Mouse (Mus musculus) retina, postnatal 7 days (tissue): ENCODE measurements around the gene Pkdcc.
A peak's percentile ranks its signal among the peaks of the same experiment; 100 is the strongest.

Experiments used
- DNase-seq: peaks from one replicate; pipeline ENCODE4 v3.0.0-alpha.2; 2012; ENCODE audit warnings: low read depth, low spot score

Gene Pkdcc

DNA sequence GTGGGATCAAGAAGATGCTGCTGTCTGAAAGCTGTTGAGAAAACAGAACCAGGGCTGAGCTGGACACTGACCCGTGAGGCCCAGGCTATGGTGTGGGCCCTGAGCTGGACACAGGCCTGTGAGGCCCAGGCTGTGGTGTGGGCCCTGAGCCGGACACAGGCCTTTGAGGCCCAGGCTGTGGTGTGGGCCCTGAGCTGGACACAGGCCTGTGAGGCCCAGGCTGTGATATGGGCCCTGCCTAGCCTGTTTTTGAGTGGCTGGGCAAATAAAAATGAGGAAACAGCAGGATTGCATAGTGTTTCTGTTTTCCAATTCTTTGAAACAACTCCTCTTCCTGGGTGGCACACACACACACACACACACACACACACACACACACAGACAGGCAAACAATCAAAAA, 2.7 kb upstream of the Pkdcc start:
- no peak for DNase-seq

DNA sequence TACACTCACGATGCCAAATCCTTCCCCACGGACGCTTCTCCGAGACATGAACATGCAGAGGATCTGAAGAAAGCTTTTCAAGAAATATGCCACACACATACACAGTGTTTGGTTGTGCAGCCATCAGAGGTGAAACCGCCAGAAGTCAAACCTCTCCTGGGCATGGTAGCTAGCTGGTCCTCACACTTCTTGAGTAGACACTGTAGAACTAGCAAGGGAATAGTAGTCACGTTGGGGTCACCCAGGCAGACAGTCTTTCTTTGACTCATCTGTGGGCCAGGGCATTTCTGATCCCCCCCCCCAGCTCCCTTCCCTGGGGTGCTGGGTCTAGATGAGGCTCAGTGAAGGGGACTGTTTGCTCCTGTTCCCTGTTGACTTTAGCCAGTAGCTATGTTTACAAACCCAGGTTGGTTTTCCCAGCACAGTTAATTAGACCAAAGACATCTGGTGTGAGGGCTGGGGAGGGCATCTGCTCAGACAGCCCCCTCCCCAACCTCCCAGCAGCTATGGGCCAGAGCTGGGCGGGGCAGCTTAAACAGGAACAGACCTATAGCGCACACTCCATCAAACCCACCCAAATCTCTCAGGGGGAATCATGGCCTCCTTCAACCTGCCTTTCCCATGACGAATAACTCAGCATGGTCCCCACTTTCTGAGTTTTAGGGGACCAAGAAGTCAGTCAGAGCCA, 1.7 kb upstream of the Pkdcc start:
- no peak for DNase-seq

DNA sequence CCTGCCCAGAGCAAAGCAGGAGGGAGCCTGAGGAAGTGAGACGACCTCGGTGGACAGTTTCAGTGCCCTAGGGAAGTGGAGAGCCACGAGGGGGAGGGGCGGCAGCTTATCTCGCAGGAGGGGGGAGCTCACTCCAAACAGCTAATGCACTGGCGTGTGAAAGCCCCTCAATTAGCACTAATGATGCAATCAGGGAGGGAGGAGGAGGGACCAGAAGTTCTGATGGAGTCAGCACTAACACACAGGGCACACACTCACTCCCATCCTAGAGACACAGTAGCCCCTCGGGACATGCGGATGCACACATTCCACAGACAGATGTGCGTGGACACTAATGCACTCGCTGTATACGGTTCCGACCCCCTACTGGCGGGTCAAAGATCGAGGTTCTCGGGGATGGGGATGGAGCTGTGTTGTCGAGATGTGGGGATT, 915 bp upstream of the Pkdcc start:
- peak; percentile 47 for DNase-seq

DNA sequence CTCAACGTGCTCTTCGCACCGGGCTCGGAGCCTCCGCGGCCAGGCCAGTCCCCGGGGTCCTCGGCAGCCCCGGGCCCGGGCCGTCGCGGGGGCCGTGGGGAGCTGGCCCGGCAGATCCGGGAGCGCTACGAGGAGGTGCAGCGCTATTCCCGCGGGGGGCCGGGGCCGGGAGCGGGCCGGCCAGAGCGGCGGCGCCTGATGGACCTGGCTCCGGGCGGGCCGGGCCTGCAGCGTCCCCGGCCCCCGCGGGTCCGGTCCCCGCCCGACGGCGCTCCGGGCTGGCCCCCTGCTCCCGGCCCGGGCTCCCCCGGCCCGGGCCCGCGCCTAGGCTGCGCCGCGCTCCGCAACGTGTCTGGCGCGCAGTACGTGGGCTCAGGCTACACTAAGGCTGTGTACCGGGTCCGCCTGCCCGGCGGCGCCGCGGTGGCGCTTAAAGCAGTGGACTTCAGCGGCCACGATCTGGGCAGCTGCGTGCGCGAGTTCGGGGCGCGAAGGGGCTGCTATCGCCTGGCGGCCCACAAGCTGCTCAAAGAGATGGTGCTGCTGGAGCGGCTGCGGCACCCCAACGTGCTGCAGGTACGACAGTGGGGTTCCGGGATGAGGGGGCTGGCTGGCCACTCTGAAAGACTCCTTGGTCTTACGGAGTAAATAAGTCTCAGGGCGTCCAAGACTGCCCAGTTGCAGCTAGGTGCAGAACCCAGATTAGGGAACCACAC, 595 bp downstream of the Pkdcc start:
- DNase-seq: no peak

DNA sequence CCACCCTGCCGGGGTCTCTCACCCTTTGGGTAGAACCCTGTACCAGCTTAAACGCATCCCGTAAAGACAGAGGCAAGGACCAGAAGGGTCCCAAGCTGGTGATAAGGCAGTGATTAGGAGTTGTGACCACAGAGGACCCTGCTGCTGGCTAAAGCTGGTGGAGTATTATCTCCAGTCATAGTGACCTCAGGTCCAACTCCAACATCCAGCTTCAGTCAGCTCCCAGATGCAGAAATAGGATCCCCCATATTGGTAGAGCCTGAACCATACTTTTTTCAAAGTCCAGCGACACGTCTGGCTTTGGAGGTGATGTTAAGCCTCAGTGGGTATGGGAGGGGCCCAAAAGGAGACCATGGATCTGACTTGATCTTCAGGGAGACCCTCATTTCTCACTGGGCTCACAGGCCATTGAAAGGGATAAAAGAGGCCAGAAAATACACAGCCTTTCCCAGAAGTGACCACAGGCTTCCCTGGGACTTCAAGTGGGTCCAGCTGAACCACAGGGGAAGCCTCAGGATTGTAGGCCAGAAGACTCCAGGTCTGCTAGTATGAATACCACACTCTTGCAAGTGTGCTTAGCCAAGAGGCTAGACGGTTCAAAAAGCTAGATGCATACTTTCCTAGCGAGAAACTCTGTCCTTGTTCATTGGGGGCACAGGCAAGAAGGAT, 1.3 kb downstream of the Pkdcc start:
- DNase-seq: no peak

DNA sequence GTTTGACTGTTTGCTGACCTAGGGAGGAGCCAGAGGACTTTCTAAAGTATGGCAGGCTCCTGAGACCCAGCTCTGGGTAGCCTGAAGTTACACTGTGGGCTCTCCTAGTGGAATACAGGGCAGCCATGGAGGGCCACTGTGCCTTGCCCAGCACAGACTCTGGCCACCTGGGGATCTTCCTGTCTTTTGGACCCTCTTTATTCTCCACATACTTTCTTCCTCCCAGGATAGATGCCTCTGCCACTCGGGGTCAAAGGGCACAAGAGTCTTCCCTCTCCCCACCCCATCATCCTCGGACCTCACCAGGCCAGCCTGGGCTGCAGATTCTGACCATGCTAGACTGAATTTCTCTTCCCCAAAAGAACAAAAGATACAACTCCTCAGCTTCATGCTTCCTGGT, 3.1 kb downstream of the Pkdcc start:
- no peak for DNase-seq

DNA sequence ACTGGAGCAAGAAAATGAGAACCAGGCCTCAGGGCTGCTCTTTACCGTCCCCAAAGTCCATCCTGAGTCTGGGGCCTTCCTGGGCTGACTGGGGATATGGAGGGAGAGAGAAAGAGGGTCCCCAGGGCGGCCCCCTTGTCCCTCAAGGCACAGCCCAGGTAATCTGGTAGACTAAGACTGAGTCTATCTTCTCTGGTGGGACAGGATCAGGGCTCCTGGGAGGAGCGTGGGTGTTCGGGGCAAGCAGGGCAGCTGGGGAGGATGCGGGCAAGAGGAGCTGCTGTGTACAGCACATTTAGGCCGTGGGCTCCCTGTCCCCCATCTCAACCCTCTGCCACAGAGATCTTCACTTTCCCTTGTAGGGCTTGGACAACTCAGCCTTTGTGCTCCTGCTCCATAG, 3.6 kb downstream of the Pkdcc start:
- no peak for DNase-seq

DNA sequence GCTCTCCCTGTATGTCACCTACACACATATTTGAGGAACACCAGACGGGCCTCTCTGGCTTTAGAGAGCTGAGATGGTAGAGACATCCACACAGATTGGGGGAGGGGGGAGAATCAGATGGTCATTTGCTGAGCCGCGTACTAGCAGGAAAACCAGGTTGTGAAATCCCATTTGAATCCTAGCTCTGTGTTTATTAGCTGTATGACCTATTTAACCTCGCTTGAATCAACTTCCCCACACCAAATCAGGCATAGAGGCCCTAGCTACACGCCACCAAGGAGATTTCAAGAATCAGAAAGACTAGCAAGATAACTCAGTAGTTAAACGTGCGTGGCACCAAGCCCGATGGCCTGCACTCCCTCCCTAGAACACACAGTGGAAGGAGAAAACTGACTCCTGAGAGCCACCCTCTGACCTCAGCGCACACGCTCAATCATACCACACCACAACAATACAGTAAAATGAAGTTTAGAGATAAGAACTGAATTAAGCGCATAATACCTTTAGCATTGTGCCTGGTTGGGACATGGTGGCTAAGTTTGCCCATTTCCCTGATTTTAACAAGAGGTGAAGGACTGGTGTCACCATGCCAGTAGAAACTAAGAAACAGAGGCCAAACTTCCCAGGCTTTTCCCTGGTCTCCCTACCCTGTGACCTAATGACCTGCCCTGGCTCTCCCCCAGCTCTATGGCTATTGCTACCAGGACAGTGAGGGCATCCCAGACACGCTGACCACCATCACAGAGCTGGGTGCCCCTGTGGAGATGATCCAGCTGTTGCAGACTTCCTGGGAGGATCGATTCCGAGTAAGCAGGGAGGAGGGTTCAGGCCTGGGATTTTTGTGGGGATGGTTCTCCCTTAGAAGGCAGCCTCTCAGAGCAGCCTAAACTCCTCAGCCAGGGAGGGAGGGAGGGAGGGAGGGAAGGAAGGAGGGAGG, 4.5 kb downstream of the Pkdcc start:
- no peak for DNase-seq

DNA sequence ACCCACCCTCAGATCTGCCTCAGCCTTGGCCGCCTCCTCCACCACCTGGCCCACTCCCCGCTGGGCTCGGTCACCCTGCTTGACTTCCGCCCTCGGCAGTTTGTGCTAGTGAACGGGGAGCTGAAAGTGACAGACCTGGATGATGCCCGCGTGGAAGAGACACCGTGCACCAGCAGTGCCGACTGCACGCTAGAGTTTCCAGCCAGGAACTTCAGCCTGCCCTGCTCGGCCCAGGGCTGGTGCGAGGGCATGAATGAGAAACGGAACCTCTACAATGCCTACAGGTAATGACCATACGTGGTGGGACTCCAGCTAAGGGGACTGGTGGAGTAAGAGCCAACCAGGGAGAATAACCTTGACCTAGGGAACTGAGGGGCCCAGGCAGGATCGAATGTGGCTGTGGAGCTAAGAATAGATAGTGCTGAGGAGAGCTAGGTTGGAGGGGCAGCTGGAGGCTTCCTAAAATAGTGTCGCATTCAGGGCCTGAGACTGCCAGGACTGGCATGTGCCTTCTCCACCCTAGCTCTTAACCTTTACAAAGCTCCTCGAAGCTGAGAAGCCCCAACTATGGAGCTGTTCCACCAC, 6.0 kb downstream of the Pkdcc start:
- no peak for DNase-seq

DNA sequence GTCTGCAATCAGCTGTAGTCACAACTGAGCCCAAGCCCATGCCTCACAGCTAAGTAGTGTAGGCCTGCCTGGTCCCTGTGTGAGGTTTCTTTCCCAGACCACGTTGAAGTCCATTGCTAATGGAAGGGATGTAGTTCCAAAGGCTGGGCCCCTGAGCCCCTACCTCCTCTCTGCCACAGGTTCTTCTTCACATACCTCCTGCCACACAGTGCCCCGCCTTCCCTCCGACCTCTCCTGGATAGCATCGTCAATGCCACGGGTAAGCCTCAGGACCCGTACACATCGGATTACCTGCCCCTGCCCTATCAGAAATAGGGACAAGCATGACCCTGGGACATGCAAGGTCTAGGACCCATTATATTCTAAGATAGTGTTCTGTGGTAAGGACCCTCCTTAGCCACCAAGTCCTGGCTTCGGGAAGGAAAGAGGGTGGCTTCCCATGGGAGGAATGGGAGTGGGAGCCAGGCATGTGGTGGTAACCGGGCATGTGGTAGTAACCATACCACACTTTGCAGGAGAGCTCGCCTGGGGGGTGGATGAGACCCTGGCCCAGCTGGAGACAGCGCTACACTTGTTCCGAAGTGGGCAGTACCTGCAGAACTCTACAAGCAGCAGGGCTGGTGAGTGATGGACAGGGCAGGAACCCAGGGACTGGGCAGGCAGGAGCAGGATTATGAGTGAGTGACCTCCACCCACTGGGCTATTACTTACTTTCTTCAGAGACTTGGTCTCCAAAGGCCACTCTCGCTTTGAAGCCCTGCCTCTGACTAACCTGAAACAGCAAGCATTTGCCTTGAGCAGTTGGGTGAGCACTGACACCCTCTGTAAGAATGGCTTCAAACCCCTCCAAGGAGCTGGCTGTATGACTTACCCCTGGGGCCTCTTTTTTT, 6.8 kb downstream of the Pkdcc start:
- no peak for DNase-seq

DNA sequence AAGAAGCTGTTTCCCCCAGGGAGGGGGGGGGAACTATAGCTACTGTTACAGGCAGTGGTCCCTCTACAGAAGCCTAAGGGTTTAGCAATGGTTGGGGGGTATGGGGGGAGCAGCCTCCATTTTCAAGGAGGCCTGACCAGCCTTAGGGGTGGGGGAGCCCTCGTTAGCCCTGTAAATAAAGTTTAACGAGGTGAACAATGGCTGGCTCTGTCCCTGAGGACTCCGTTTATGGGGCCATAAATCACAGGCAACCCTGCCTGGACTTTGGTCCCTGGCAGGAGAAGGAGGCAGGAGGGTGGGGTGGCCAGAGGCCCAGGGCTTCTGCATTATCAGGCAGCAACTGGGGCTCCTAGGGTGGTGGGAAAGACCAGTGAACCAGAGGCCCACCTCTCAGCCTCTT, 7.6 kb downstream of the Pkdcc start:
- DNase-seq: no peak

DNA sequence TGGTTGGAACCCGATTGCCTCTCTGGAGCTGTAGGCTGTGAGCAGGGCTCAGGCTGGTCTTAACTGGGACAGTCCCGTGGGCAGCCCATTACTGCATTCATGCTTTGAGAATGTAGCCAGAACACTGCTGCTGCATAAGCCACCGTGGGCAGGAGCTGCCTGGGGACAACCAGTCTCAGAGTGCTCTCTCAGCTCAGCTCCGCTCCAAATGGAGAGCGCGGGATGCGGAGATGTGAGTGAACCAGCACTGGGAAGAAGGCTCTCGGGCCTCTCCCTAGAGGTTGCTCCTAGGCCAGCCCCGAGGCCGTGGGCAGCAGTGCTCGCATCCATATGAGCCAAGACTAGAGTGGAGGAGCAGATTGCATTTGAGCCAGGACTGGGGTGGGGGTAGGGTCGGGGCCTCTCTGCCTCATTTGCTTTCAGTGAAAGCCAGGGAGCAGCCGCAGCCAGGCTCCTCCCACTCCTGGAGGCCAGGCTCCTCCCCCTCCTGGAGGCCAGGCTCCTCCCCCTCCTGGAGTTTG, 9.4 kb downstream of the Pkdcc start:
- no peak for DNase-seq

DNA sequence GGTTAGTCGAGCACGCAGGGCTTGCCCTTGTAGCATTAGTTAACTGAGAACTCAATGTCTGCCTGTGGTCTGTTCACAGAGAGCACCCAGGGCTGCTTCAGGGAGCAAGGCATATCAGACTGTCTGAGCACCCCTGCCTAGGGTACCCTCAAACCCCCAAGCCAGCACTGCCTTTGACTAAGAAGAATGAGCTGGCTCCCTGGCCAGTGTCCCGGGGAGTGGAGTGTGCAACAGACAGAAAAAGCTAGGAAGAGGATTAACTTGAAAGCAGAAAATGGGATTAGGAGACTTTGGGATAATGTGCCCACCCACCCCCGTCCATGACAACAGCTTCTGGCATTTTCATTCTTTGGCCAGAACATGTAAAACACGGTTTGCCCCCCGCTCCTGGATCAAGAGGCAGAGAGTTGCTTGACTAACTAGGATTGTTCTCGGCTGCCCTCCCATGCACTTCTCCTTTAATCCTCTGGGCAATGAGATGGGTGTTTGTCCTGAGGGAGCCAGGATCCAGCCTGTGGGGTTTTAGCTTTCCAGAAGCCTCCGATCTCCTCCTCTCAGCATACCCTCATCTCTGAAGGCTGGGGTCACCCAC, 11.4 kb downstream of the Pkdcc start:
- no peak for DNase-seq

DNA sequence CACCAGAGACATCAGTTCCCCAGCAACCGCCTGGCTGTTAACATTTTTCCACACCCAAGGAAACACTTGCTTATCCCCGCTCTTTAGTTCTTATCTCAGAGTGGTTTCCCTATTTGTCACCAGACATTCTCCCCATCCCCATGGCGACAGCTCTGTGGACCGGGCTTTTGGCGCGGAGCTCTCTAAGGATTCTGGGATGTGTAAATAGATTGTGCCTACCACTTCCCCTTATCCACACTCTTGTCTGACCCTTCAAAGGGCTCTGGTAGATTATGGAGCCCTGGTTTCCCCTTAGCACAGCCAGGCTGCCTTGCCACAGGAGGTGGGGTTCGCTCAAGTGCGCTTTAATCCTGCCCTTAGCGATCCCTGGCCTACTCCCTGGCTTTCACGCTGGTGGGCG, 16.3 kb downstream of the Pkdcc start:
- DNase-seq: no peak

DNA sequence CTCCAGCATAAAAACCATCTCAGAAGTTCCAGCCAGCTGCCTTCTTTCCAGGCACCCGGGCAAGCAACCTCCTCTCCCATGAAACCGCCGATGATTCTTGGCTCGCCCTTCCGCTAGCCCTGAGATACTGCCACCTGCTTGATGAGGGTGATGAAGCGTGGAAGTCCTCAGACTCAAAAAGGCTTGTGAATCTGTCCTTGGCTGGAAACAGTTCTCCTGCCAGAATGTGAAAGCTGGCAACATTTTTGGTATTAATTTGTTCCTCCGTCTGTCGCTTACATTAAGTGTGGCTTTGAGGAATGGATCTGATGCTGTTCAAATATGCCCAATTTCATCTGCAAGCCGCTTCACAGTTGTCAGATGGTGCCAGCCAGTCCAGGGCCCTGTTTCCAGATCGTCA, 20.1 kb downstream of the Pkdcc start:
- no peak for DNase-seq

DNA sequence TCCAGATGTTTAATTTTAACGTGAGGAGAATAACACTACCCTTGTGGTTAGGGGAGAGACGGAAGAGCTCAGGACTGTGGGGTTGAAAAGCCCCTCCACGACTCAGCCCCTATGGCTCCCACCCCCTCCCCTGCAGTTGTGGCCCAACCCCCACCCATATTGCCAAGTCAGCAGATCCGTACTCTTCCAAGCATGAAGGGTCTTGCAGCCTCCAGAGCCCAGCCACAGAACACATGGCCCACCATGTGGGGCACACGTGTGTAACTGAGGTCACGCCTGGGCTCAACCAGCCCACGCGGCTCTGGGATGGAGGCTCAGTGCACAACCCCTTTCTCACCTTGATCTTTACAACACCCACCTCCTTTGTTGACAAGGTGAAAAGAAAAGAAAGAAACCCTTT, 21.1 kb downstream of the Pkdcc start:
- DNase-seq: no peak

DNA sequence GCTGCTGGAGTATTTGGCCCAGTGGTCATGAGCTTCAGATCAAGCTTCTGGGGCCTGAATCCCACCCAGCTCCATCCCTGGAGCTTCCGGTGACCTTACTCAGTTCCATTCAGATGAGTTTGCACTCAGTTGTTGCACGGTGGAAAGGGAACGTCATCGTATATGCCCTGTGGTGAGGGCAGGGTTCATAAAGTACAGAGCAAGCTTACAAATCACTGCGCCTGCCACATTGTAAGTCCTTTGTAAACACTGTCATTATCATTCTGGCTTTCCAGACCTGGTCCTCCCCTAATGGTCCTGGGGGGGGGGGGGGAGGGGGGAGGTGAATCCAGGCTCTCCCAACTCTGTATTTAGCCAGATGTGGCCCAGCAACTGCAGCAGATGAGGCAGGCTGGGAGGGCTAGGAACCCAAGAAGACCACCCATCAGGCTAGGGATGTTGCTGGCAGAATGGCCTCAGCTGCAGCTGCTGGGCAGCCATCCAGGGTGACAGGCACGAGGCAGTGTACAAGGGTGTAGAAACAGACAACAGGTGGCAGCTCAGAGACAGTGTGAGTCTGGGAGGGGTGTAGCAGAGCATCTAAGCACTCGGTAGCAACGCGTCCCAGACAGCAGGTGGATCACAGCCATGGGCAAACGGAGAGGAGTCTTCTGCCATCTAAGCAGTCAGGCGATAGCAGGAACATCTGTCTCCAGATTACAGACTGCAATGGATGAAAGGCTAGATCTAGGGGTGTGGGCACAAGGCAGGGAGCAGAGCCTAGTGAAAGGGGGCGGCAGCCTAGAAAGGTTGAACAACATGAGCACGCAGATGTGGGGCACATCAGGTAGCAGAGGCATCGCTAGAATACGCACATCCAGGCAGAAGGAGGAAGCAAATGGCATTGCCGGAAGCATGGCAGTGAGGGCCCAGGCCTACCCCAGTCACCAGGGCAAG, 23.3 kb downstream of the Pkdcc start:
- no peak for DNase-seq

DNA sequence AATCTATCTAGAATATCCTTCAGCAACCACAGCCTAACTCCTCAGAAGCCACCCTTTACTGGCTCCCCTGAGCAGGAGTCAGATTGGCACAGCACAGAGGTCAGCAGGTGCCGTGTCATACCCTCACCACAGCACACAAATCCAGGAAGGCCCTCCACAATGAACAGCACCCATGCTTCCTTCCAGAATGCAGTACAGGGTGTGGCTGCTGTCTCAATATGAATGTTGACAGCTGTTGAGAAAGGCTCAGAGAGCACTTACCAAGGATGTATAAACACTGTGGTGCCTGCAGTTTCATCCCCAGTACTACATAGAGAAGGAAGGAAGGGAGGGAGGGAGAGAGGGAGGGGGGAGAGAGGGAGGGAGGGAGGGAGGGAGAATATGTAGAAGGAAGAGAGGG, 29.4 kb downstream of the Pkdcc start:
- no peak for DNase-seq

DNA sequence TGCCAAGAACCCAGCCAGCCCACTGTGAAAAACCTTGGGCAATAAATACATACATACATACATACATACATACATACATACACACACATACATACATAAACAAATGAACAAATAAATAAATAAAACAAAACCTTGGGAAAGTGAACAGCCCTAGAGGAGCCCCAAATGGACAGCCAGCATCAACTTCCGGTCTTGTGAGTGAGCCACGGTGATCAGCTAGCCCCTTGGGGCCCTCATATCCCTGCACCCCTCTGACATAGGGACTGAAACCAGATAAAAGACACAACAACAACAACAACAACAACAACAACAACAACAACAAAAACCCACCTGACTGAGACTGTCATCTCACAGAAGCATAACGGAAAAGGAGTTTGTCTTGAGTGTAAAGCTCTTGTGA, 30.4 kb downstream of the Pkdcc start:
- no peak for DNase-seq
